Mouse (Mus musculus): ENCODE results near the gene Ccer2. TPM values are rescaled to one million over a fixed set of nuclear protein-coding genes. Genes with fewer than 3 reads are reported as not detected.

Gene Ccer2
- polyA plus RNA-seq, 1 experiment from 2014 or later = not detected

DNA sequence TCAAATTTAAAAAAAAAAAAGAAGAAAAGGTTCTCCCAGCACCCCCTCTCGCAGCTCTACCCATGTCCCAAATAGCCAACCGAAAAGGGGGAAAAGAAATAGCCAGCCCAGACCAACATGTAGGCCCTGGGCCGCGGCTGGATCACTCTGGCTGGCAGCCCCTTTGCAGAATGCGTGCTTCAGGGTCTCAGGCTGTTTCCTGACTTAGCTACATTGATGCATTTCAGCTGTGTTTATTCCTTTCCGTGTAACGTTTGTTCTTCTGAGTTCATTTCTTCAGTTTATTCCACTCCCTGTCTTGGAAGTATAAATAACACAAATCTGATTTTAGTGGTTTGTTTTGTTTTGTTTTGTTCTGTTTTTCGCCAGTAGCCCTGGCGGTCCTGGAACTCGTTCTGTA lies 38.2 kb upstream of the Ccer2 start:
- Histone ChIP-seq H3K9me3 (ENCODE audit: low read length) (no peaks in the 10 kb centered on the region), H3K27me3 (replicated peaks; ENCODE audit: insufficient read depth, low read length) (no peaks in the 10 kb centered on the region), H3K27ac (ENCODE audit: low read length) (no peak overlapping the region), H3K4me1 (ENCODE audit: insufficient read depth, low read depth, low read length) (no peaks in the 10 kb centered on the region), H3K36me3 (ENCODE audit: insufficient read depth, low read length) (no peaks in the 10 kb centered on the region), H3K4me2 (replicated peaks; ENCODE audit: low read depth, low read length) (no peak overlapping the region), H3K9ac (replicated peaks; ENCODE audit: low read depth) (no peak overlapping the region), H3K4me3 (ENCODE audit: low read depth, low read length) (no peak overlapping the region)
- ATAC-seq = no peak
- TF ChIP-seq CTCF (IDR thresholded peaks at IDR 0.05) = no peak
- no peak for TF ChIP-seq EP300 (IDR thresholded peaks at IDR 0.05)
- 62% methylated on average over 10 of the region's 10 CpGs for WGBS
- peak; percentile 29 for DNase-seq (ENCODE audit: low spot score)

DNA sequence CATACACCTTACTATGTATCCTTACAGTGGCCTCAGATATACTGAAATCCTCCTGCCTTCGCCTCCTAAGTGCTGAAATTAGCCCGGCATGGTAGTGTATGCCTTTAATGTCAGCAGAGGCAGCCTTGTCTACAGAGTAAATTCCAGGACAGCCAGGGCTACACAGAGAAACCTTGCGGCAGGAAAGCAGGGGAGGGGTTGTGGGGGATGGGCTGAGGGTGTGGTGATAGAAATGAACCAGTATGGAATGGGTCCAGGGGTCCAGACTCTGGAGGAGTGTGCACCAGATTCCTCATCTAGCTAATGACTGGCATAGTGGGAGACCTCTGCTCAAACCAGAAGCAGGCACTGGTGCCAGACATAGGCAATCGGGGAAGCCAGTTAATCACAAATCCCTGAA lies 36.8 kb upstream of the Ccer2 start:
- H3K27me3 ChIP-seq (replicated peaks; ENCODE audit: insufficient read depth, low read length) = no peaks in the 10 kb centered on the region
- no peak overlapping the region for H3K9ac ChIP-seq (replicated peaks; ENCODE audit: low read depth)
- H3K4me1 ChIP-seq (ENCODE audit: insufficient read depth, low read depth, low read length) = no peaks in the 10 kb centered on the region
- ATAC-seq (no peak), DNase-seq (ENCODE audit: low spot score) (no peak)
- 42% methylated on average over 4 of the region's 4 CpGs for WGBS
- TF ChIP-seq CTCF (IDR thresholded peaks at IDR 0.05) = no peak
- no peak for TF ChIP-seq EP300 (IDR thresholded peaks at IDR 0.05)
- H3K36me3 ChIP-seq (ENCODE audit: insufficient read depth, low read length) = no peaks in the 10 kb centered on the region
- H3K27ac ChIP-seq (ENCODE audit: low read length) = no peak overlapping the region
- no peak overlapping the region for H3K4me3 ChIP-seq (ENCODE audit: low read depth, low read length)
- no peak overlapping the region for H3K4me2 ChIP-seq (replicated peaks; ENCODE audit: low read depth, low read length)
- no peaks in the 10 kb centered on the region for H3K9me3 ChIP-seq (ENCODE audit: low read length)

DNA sequence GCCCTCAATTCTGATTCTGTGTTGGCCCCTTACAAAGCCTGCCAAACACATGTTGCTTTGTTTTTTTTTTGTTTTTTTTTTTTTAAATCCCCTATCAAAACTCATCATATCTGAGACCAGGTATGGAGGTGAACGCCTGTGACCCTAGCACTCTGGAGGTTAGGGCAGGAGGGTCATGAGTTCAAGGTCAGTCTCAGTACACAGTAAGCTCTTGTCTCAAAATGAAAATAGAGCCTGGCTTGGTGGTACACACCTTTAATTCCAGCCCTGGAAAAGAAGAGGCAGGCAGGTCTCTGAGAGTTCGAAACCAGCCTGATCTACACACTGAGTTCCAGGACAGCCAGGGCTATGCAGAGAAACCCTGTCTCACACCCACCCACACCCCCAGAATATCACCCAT lies 36.3 kb upstream of the Ccer2 start:
- no peak overlapping the region for H3K4me2 ChIP-seq (replicated peaks; ENCODE audit: low read depth, low read length)
- H3K4me3 ChIP-seq (ENCODE audit: low read depth, low read length) = no peak overlapping the region
- TF ChIP-seq CTCF (IDR thresholded peaks at IDR 0.05) (no peak), EP300 (IDR thresholded peaks at IDR 0.05) (no peak)
- H3K9ac ChIP-seq (replicated peaks; ENCODE audit: low read depth) = no peak overlapping the region
- H3K36me3 ChIP-seq (ENCODE audit: insufficient read depth, low read length) = no peaks in the 10 kb centered on the region
- no peaks in the 10 kb centered on the region for H3K4me1 ChIP-seq (ENCODE audit: insufficient read depth, low read depth, low read length)
- no peak overlapping the region for H3K27ac ChIP-seq (ENCODE audit: low read length)
- no peak for DNase-seq (ENCODE audit: low spot score)
- WGBS = 77% methylated on average over 2 of the region's 2 CpGs
- H3K27me3 ChIP-seq (replicated peaks; ENCODE audit: insufficient read depth, low read length) = no peaks in the 10 kb centered on the region
- ATAC-seq = no peak
- H3K9me3 ChIP-seq (ENCODE audit: low read length) = no peaks in the 10 kb centered on the region

DNA sequence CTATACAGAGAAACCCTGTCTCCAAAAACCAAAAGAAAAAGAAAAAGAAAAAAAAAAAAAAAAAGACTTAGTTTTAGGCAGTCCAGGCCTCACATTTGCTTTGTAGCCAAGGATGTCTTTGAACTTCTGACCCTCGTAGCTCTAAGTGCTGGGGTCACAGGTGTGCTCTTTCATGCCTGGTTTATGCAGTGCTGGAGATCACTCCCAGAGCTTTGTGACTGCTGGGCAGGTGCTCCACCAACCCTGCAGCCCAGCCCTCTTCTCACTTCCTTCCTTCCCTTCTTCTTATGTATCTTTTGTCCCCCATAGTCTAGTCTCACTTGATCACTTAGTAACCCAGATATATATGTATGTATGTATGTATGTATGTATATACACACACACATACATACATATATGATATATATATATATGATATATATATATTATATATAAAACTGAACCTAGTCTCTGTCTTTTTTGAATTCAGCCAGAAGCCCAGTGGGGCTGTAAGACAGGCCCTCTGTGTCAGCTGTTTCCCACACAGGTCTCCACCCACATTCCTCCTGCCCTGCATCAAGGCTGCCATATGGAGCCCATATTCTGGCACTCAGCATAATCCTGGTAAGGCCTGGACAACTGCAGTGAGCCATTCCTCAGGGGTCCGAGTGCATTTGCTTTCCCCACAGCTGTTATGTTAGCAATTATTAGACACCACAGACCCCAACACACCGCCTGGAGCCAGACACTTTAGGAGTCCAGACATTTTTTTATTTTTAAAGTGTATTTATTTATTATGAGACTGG lies 35.0 kb upstream of the Ccer2 start:
- Histone ChIP-seq H3K4me1 (ENCODE audit: insufficient read depth, low read depth, low read length) (no peaks in the 10 kb centered on the region), H3K27ac (ENCODE audit: low read length) (no peak overlapping the region), H3K4me2 (replicated peaks; ENCODE audit: low read depth, low read length) (no peak overlapping the region), H3K27me3 (replicated peaks; ENCODE audit: insufficient read depth, low read length) (no peaks in the 10 kb centered on the region), H3K9me3 (ENCODE audit: low read length) (no peaks in the 10 kb centered on the region), H3K9ac (replicated peaks; ENCODE audit: low read depth) (no peak overlapping the region), H3K36me3 (ENCODE audit: insufficient read depth, low read length) (no peaks in the 10 kb centered on the region), H3K4me3 (ENCODE audit: low read depth, low read length) (no peak overlapping the region)
- DNase-seq (ENCODE audit: low spot score) (peak; percentile 84), ATAC-seq (peak; percentile 77)
- WGBS = 55% methylated on average over 3 of the region's 3 CpGs
- no peak for TF ChIP-seq EP300 (IDR thresholded peaks at IDR 0.05)
- TF ChIP-seq CTCF (IDR thresholded peaks at IDR 0.05) = no peak

DNA sequence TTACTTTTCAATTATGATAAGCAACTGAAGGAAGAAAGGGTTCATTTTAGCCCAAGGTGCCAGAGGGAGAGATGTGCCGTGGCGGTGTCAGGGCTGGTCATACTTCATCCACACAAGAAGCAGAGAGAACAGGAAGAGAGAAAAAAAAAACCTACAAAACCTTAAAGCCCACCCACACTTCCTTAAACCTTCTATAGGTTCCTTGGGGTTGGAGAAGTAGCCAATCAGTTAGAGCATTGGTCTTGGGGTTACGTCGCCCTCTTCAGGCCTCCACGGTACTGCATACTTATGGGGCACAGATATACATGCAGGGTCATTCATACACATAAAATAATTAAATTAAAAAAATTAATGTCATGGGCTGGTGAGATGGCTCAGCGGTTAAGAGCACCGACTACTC lies 33.9 kb upstream of the Ccer2 start:
- Histone ChIP-seq H3K4me3 (ENCODE audit: low read depth, low read length) (no peak overlapping the region), H3K9ac (replicated peaks; ENCODE audit: low read depth) (no peak overlapping the region), H3K36me3 (ENCODE audit: insufficient read depth, low read length) (no peaks in the 10 kb centered on the region), H3K4me2 (replicated peaks; ENCODE audit: low read depth, low read length) (no peak overlapping the region), H3K9me3 (ENCODE audit: low read length) (no peaks in the 10 kb centered on the region), H3K27me3 (replicated peaks; ENCODE audit: insufficient read depth, low read length) (no peaks in the 10 kb centered on the region), H3K27ac (ENCODE audit: low read length) (no peak overlapping the region), H3K4me1 (ENCODE audit: insufficient read depth, low read depth, low read length) (no peaks in the 10 kb centered on the region)
- WGBS = 92% methylated on average over 7 of the region's 7 CpGs
- ATAC-seq = no peak
- TF ChIP-seq EP300 (IDR thresholded peaks at IDR 0.05) = no peak
- TF ChIP-seq CTCF (IDR thresholded peaks at IDR 0.05) = peak; percentile 41
- no peak for DNase-seq (ENCODE audit: low spot score)

DNA sequence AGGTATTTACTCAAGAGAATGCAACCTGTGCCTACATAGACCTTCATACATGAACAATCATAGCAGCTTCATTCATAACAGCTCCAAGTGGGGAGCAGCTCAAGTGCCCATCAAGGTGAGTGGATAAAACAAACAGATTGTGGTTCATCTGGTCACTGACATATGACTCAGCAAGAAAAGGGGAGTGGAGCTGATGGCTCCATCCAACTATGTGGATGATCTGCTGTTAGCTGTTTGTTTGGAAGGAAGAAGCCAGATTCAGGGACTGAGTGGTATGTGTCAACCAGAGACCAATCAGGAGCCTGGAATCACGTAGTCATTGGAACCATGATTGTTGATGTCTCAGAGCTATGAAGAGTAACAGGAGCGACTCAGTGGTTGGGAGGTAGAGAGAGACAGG lies 31.4 kb upstream of the Ccer2 start:
- Histone ChIP-seq H3K9me3 (ENCODE audit: low read length) (no peaks in the 10 kb centered on the region), H3K36me3 (ENCODE audit: insufficient read depth, low read length) (no peaks in the 10 kb centered on the region), H3K4me1 (ENCODE audit: insufficient read depth, low read depth, low read length) (no peaks in the 10 kb centered on the region), H3K4me3 (ENCODE audit: low read depth, low read length) (no peak overlapping the region), H3K4me2 (replicated peaks; ENCODE audit: low read depth, low read length) (no peak overlapping the region), H3K9ac (replicated peaks; ENCODE audit: low read depth) (no peak overlapping the region), H3K27me3 (replicated peaks; ENCODE audit: insufficient read depth, low read length) (no peaks in the 10 kb centered on the region), H3K27ac (ENCODE audit: low read length) (no peak overlapping the region)
- no peak for TF ChIP-seq EP300 (IDR thresholded peaks at IDR 0.05)
- TF ChIP-seq CTCF (IDR thresholded peaks at IDR 0.05) = no peak
- ATAC-seq (no peak), DNase-seq (ENCODE audit: low spot score) (no peak)
- 94% methylated on average over 2 of the region's 2 CpGs for WGBS
